Mouse (Mus musculus): ENCODE data around the gene Gm47995. TPM values are rescaled to one million over a fixed set of nuclear protein-coding genes. Genes with fewer than 3 reads are reported as not detected.
"Not testable (repeated sequence)": the region's sequence is repeated elsewhere in the genome, so short reads cannot be mapped to it uniquely, and the experiment has no call there.

Gene Gm47995
- polyA plus RNA-seq, 1 experiment from 2014 or later, result 0.26 TPM

- ATAC-seq (no peak), DNase-seq (no peak)
- H3K9me3 ChIP-seq (ENCODE audit: low read length), result no peaks in the 10 kb centered on the region
- peaks cover 9% of the 10 kb centered on the region for H3K4me1 ChIP-seq (ENCODE audit: insufficient read depth)
- no peak overlapping the region for H3K27ac ChIP-seq (ENCODE audit: low read depth)
- no peaks in the 10 kb centered on the region for H3K36me3 ChIP-seq (replicated peaks; ENCODE audit: insufficient read depth, low read length)
- H3K4me3 ChIP-seq (ENCODE audit: low read depth, low read length), result no peak overlapping the region
- no peak overlapping the region for H3K9ac ChIP-seq (replicated peaks)
- TF ChIP-seq CTCF (IDR thresholded peaks at IDR 0.05; ENCODE audit: low read depth) (no peak), EP300 (IDR thresholded peaks at IDR 0.05; ENCODE audit: low read depth) (no peak)
- H3K27me3 ChIP-seq (ENCODE audit: insufficient read depth, low read length), result no peaks in the 10 kb centered on the region
- no peak overlapping the region for H3K4me2 ChIP-seq (ENCODE audit: low read depth, low read length)
- 60% methylated on average over 3 of the region's 3 CpGs for WGBS (ENCODE audit: insufficient replicate concordance)
Observed at GRCm38 (mm10) chr1:151168637-151169036, 29.6 kb upstream of the Gm47995 start.

GRCm38 (mm10) chr1:151171572-151172461 is 26.4 kb upstream of the Gm47995 start:
- no peak for TF ChIP-seq EP300 (IDR thresholded peaks at IDR 0.05; ENCODE audit: low read depth)
- no peak overlapping the region for H3K4me3 ChIP-seq (ENCODE audit: low read depth, low read length)
- DNase-seq (no peak), ATAC-seq (no peak)
- no peaks in the 10 kb centered on the region for H3K36me3 ChIP-seq (replicated peaks; ENCODE audit: insufficient read depth, low read length)
- WGBS (ENCODE audit: insufficient replicate concordance), result 67% methylated on average over 2 of the region's 2 CpGs
- H3K4me2 ChIP-seq (ENCODE audit: low read depth, low read length), result no peak overlapping the region
- no peaks in the 10 kb centered on the region for H3K27me3 ChIP-seq (ENCODE audit: insufficient read depth, low read length)
- H3K9me3 ChIP-seq (ENCODE audit: low read length), result no peaks in the 10 kb centered on the region
- peaks cover 13% of the 10 kb centered on the region for H3K4me1 ChIP-seq (ENCODE audit: insufficient read depth)
- H3K27ac ChIP-seq (ENCODE audit: low read depth), result no peak overlapping the region
- H3K9ac ChIP-seq (replicated peaks), result no peak overlapping the region

GRCm38 (mm10) chr1:151177030-151177936 is 21.0 kb upstream of the Gm47995 start:
- H3K4me1 ChIP-seq (ENCODE audit: insufficient read depth), result peaks cover 19% of the 10 kb centered on the region
- H3K9me3 ChIP-seq (ENCODE audit: low read length), result no peaks in the 10 kb centered on the region
- ATAC-seq (peak; percentile 94), DNase-seq (peak; percentile 38)
- TF ChIP-seq EP300 (IDR thresholded peaks at IDR 0.05; ENCODE audit: low read depth) (peak; percentile 88), CTCF (IDR thresholded peaks at IDR 0.05; ENCODE audit: low read depth) (no peak)
- no peaks in the 10 kb centered on the region for H3K36me3 ChIP-seq (replicated peaks; ENCODE audit: insufficient read depth, low read length)
- peak overlapping the region; percentile 19 for H3K4me3 ChIP-seq (ENCODE audit: low read depth, low read length)
- no peaks in the 10 kb centered on the region for H3K27me3 ChIP-seq (ENCODE audit: insufficient read depth, low read length)
- H3K4me2 ChIP-seq (ENCODE audit: low read depth, low read length), result peak overlapping the region; percentile 60
- H3K27ac ChIP-seq (ENCODE audit: low read depth), result peak overlapping the region; percentile 80
- WGBS (ENCODE audit: insufficient replicate concordance), result 9% methylated on average over 10 of the region's 10 CpGs
- no peak overlapping the region for H3K9ac ChIP-seq (replicated peaks)

DNA sequence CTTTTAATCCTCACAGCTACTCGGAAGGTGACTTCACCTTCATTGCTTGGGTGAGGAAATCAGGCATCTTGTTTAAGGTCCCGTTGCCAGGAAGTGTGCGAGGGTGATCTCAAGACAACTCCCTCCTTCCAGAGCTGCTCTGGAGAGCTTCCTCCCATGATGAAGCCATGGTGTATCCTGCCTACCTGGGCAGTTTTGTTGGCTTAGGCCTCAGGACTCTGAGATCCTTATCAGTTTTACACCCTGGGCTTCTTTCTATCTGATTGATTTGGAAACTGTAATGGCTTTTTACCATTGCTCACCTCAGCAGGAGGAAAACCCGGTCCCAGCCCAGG is 20.3 kb upstream of the Gm47995 start:
- Histone ChIP-seq H3K4me1 (ENCODE audit: insufficient read depth) (peaks cover 19% of the 10 kb centered on the region), H3K27ac (ENCODE audit: low read depth) (peak overlapping the region; percentile 80), H3K9ac (replicated peaks) (no peak overlapping the region), H3K9me3 (ENCODE audit: low read length) (no peaks in the 10 kb centered on the region), H3K4me2 (ENCODE audit: low read depth, low read length) (peak overlapping the region; percentile 60), H3K36me3 (replicated peaks; ENCODE audit: insufficient read depth, low read length) (no peaks in the 10 kb centered on the region), H3K27me3 (ENCODE audit: insufficient read depth, low read length) (no peaks in the 10 kb centered on the region), H3K4me3 (ENCODE audit: low read depth, low read length) (peak overlapping the region; percentile 19)
- TF ChIP-seq EP300 (IDR thresholded peaks at IDR 0.05; ENCODE audit: low read depth), result no peak
- TF ChIP-seq CTCF (IDR thresholded peaks at IDR 0.05; ENCODE audit: low read depth), result no peak
- ATAC-seq (peak; percentile 70), DNase-seq (no peak)
- WGBS (ENCODE audit: insufficient replicate concordance), result 15% methylated on average over 4 of the region's 4 CpGs

DNA sequence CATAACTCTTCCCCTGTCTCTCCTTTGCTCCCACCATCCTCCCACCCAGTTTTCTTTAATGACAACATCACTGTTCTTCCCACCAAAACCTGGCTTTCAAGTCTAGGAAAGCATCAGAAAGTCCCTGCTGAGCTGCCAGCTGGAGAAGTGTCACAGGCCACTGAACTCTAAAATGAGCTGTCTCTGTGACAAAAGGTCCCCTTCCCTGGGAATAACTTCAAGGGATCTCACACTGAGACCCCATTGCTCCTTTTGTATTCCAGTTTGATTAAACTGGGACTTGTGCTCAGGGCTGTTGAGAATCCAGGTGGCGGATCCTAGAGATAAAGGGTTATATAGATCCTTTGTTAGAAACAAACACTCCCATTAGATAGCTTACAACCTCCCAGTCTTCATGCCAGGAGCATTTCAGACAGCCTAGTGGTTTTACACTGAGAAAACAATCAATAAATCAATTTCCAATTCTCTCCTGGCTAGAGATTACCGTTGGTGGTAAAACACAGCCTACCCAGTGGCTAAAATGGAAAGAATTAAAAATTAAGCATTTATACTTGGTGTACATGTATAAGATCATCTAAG is 19.7 kb upstream of the Gm47995 start:
- ATAC-seq (no peak), DNase-seq (no peak)
- TF ChIP-seq EP300 (IDR thresholded peaks at IDR 0.05; ENCODE audit: low read depth), result no peak
- TF ChIP-seq CTCF (IDR thresholded peaks at IDR 0.05; ENCODE audit: low read depth), result no peak
- Histone ChIP-seq H3K27me3 (ENCODE audit: insufficient read depth, low read length) (no peaks in the 10 kb centered on the region), H3K4me1 (ENCODE audit: insufficient read depth) (peaks cover 19% of the 10 kb centered on the region), H3K4me2 (ENCODE audit: low read depth, low read length) (no peak overlapping the region; the same call in 1 of the 2 replicates), H3K4me3 (ENCODE audit: low read depth, low read length) (no peak overlapping the region), H3K27ac (ENCODE audit: low read depth) (0 out of 2 replicates have a peak overlapping the region, but pooled peaks have one; percentile 80), H3K9ac (replicated peaks) (no peak overlapping the region), H3K9me3 (ENCODE audit: low read length) (no peaks in the 10 kb centered on the region), H3K36me3 (replicated peaks; ENCODE audit: insufficient read depth, low read length) (no peaks in the 10 kb centered on the region)
- WGBS (ENCODE audit: insufficient replicate concordance), result 84% methylated on average over 2 of the region's 2 CpGs

GRCm38 (mm10) chr1:151180167-151180566 is 18.1 kb upstream of the Gm47995 start:
- Histone ChIP-seq H3K27me3 (ENCODE audit: insufficient read depth, low read length) (no peaks in the 10 kb centered on the region), H3K9me3 (ENCODE audit: low read length) (no peaks in the 10 kb centered on the region), H3K36me3 (replicated peaks; ENCODE audit: insufficient read depth, low read length) (no peaks in the 10 kb centered on the region), H3K4me3 (ENCODE audit: low read depth, low read length) (no peak overlapping the region), H3K4me1 (ENCODE audit: insufficient read depth) (peaks cover 19% of the 10 kb centered on the region), H3K9ac (replicated peaks) (no peak overlapping the region), H3K4me2 (ENCODE audit: low read depth, low read length) (no peak overlapping the region), H3K27ac (ENCODE audit: low read depth) (no peak overlapping the region)
- TF ChIP-seq EP300 (IDR thresholded peaks at IDR 0.05; ENCODE audit: low read depth), result peak; percentile 58
- no peak for TF ChIP-seq CTCF (IDR thresholded peaks at IDR 0.05; ENCODE audit: low read depth)
- WGBS (ENCODE audit: insufficient replicate concordance), result 59% methylated on average over 2 of the region's 2 CpGs
- no peak for ATAC-seq
- DNase-seq, result no peak

DNA sequence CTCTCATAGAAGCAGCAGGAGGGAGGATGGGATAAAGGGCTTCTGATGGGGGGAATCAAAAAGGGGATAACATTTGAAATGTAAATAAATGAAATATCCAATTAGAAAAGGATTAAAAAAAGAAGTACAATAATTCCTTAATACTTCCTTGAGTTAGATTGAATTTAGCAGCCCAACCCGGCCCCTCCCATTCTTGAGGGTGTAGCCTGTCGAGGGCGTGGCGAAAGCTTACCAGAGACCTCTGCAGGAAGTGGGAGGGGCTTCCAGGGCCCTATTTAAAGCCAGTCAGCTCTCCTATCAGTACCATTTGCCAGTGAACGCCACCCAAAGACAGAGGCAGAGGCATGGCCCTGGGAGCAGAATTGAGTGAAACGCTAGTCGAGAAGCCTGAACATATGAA is 16.0 kb upstream of the Gm47995 start, which contains the start of gene Gm47985:
TSS of gene Gm47985 (plus strand) at position 272 of the 400 bp plus-strand sequence.
- no CpG with 5 or more reads among the region's 7 CpGs for WGBS (ENCODE audit: insufficient replicate concordance)
- not testable (repeated sequence) for DNase-seq; H3K4me3 ChIP-seq (ENCODE audit: low read depth, low read length); H3K27me3 ChIP-seq (ENCODE audit: insufficient read depth, low read length); H3K4me2 ChIP-seq (ENCODE audit: low read depth, low read length); ATAC-seq; H3K36me3 ChIP-seq (replicated peaks; ENCODE audit: insufficient read depth, low read length); H3K9me3 ChIP-seq (ENCODE audit: low read length); H3K27ac ChIP-seq (ENCODE audit: low read depth); H3K9ac ChIP-seq (replicated peaks)
- peaks cover 15% of the 10 kb centered on the region for H3K4me1 ChIP-seq (ENCODE audit: insufficient read depth)

- H3K4me2 ChIP-seq (ENCODE audit: low read depth, low read length); H3K9me3 ChIP-seq (ENCODE audit: low read length); H3K9ac ChIP-seq (replicated peaks); H3K4me3 ChIP-seq (ENCODE audit: low read depth, low read length); H3K27ac ChIP-seq (ENCODE audit: low read depth); H3K36me3 ChIP-seq (replicated peaks; ENCODE audit: insufficient read depth, low read length); ATAC-seq; H3K4me1 ChIP-seq (ENCODE audit: insufficient read depth); H3K27me3 ChIP-seq (ENCODE audit: insufficient read depth, low read length); DNase-seq: not testable (repeated sequence)
- WGBS (ENCODE audit: insufficient replicate concordance), result 67% methylated on average over 3 of the region's 3 CpGs
Observed at GRCm38 (mm10) chr1:151186186-151186585, 12.1 kb upstream of the Gm47995 start.

Measured in liver, postnatal 0 days (tissue).